Mouse (Mus musculus) embryo, embryonic 11.5 days (tissue): ENCODE results near the gene 1700025G04Rik.

Experiments used
- DNase-seq: peaks from one replicate; pipeline ENCODE4 v3.0.0-alpha.2; 2012; ENCODE audit warnings: low read depth, low spot score

Gene 1700025G04Rik

GRCm38 (mm10) chr1:151995948-151996697 lies 93.8 kb downstream of the 1700025G04Rik start:
- no peak for DNase-seq

- no peak for DNase-seq
Measured at GRCm38 (mm10) chr1:151994271-151994670, 95.7 kb downstream of the 1700025G04Rik start.

DNA sequence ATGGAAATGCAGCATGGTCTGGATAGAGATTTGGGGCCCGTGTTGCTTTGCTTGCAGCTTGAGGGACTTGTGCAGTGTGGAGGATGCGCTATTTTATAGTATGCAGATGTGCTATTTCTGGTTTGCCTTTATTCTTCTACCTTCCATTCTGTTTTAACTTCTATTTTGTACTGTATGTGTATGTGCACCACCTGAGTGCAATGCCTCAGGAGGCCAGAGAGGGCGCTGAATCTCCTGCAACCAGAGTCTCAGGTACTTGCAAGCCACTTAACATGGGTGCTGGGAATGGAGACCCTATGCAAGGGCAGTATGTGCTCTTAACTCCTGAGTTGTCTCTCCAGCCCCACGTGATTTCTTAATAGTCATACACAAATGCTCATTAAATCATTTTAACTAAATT lies 98.4 kb downstream of the 1700025G04Rik start:
- DNase-seq = no peak

DNA sequence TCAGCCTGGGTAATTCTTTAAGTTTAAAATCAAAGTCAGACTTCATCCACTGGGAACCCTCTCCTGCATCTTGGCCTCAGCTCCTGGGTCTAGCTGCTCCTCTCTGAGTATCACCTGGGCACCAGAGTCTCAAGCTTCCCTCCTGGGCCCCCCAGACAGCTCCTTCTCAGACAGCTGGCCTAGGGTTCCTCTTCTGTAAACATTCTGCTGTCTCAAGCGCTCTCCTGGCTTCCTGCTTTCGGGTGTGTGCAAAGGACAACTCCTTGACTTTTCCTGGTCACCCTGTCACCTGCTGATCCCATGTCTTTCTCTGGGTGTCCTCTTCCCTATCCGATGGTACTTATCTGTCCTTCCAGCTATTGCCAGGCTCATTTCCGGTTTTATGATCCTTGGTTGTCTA lies 99.3 kb downstream of the 1700025G04Rik start:
- DNase-seq = no peak

GRCm38 (mm10) chr1:151988713-151989112 lies 101.2 kb downstream of the 1700025G04Rik start:
- no peak for DNase-seq

- DNase-seq = no peak
Measured at GRCm38 (mm10) chr1:151988066-151988465, 101.9 kb downstream of the 1700025G04Rik start.

DNA sequence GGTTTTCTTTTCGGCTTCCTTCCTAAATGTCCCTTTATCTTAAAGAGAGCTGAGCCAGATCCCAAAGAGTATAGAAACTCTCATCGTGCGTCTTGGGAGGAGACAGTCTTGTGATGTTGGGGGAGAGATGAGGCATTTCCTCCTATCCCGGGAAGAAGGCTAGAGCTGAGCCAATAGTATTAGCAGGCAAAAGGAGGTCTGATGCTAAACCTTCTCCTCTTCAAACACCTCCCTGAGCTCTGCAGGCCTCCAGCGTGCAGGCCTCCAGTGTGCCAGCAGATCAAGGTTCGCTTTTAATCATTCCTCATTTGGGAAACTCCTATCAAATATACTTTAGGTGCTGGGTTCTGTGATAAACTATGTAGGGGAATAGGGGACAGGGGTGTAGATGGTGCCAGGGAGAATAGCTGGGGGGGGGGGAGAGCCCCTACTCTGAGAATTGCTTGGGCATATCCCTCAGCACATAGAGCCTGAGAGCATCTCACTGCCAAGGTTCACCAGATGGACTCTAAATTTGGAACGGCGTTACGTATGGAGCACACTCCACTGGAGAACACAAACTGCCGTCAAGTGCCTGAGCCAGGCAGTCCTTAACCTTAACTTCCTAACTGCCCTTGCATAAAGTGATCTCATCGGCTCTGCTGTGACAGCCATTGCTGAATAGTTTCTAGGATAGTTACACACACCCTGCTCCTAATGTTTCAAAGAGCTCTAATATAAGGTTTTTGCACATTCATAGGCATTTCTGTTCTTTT lies 103.7 kb downstream of the 1700025G04Rik start:
- DNase-seq = no peak

DNA sequence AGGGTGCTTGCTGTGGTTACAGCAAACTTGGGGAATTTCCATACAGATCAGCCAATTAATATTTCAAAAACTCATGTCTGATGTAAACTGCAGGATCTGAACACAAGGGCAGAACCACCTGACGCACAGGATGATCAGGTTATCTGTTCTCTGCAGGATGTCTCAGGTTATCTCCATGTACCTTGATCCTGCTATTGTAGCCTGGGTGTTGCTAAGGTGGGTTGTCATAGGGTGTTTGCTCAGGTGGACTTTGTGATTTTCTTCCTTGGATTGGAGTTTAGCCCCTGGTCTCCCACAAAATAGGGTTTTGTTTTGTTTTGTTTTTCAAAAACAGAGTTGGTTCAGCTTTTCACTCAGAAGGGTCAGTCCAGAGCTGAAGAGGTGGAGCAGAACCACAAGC lies 104.9 kb downstream of the 1700025G04Rik start:
- no peak for DNase-seq

- no peak for DNase-seq
Measured at GRCm38 (mm10) chr1:151983991-151984390, 105.9 kb downstream of the 1700025G04Rik start.

- DNase-seq = no peak
Measured at GRCm38 (mm10) chr1:151980498-151980897, 109.4 kb downstream of the 1700025G04Rik start.

GRCm38 (mm10) chr1:151979803-151980456 lies 110.0 kb downstream of the 1700025G04Rik start:
- DNase-seq = no peak

DNA sequence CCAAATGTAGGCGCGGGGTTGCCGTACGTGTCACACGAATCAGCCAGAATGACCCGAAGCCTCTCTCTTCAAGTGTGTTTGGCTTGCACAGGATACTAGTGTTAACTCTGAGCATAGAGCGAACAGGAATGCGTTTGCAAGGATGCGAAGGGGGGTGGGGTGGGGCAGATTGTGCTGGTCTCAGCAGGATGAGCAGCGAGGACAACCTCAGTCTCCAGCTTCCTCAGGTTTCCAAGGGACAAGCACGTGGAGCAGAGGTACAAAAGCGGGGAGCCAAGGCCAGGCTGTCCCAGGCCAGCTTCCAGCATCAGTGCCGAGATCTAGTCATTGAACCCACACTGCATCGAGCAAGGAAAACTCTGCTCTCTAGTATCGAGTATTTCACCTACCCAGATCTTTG lies 111.2 kb downstream of the 1700025G04Rik start:
- DNase-seq = no peak

- DNase-seq = no peak
Measured at GRCm38 (mm10) chr1:151977596-151977995, 112.3 kb downstream of the 1700025G04Rik start.

- DNase-seq = no peak
Measured at GRCm38 (mm10) chr1:151976850-151977249, 113.1 kb downstream of the 1700025G04Rik start.

- DNase-seq = no peak
Measured at GRCm38 (mm10) chr1:151975418-151976379, 114.2 kb downstream of the 1700025G04Rik start.

- DNase-seq = no peak
Measured at GRCm38 (mm10) chr1:151974887-151975286, 115.0 kb downstream of the 1700025G04Rik start.

DNA sequence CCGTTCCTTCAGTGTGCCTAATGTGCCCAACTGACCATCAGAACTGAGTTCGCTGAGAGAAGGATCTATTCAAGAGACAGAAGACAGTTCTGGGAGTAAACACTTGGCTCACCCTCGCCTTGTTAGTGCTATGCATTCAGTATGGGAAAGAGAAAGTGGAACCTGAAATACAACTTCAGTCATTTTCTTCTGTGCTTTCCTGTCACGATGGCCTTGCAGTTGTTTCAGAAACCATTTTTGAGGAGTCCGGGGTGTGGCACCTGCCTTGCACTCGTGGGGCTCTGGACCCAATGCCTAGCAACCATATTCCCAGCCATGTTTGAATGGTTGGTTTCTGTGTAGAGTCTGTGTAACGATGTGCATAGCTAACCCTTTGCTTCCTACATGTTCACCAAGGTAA lies 115.5 kb downstream of the 1700025G04Rik start:
- no peak for DNase-seq

GRCm38 (mm10) chr1:151973110-151973700 lies 116.7 kb downstream of the 1700025G04Rik start:
- DNase-seq = no peak

GRCm38 (mm10) chr1:151971581-151971980 lies 118.3 kb downstream of the 1700025G04Rik start:
- no peak for DNase-seq

- DNase-seq = no peak
Measured at GRCm38 (mm10) chr1:151968126-151968525, 121.8 kb downstream of the 1700025G04Rik start.

GRCm38 (mm10) chr1:151964811-151965210 lies 125.1 kb downstream of the 1700025G04Rik start:
- no peak for DNase-seq
